Mouse (Mus musculus): ENCODE data around the gene Col4a2.

The Col4a2 gene

DNA sequence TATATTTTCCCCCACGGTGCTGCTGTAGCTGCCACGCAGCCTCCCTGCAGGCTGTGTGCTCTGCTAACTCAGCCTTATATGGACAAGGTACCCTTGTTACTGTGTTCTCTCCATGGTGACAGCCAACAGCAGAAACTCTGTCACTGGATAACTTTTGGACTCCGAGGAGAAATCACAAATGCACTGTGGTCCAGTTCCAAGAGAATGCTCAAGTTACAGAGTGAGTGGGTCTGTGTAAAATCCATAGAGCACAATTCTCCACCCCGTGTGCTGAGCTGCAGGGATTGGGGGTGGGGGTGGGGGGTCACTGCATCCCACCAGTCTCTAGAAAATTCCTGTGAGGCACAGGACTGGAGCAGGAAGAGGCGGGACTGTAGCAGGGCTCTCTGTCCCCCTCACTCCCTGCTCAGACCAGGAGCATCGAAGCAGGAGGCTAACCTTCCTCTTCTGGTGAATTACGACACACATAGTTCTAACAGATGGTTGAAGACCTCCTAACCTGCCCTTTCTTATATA, 45.4 kb downstream of the Col4a2 start:
- DNase-seq (ENCODE audit: low read depth, low spot score): no peak

DNA sequence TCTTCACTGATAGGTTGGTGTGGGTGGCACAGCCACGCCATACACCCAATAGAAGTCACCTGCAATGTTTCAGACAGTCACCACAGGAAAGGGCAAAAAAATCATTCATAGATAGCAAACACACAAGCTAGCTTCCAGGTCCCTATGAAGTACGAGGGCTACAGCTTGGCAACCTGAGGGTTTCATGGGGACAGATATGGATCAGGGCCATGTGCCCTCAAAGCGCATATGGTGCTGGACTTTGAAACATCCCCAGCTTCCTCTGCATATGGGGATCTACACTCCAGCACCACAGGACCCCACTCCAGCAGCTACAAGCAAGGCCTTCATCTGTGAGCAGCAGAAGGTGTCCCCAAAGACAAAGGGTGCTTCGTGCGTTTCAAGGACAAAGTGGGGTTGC, 47.2 kb downstream of the Col4a2 start:
- DNase-seq (ENCODE audit: low read depth, low spot score): no peak

- no peak for DNase-seq (ENCODE audit: low read depth, low spot score)
Observed at GRCm38 (mm10) chr8:11361546-11362277, 49.1 kb downstream of the Col4a2 start.

DNA sequence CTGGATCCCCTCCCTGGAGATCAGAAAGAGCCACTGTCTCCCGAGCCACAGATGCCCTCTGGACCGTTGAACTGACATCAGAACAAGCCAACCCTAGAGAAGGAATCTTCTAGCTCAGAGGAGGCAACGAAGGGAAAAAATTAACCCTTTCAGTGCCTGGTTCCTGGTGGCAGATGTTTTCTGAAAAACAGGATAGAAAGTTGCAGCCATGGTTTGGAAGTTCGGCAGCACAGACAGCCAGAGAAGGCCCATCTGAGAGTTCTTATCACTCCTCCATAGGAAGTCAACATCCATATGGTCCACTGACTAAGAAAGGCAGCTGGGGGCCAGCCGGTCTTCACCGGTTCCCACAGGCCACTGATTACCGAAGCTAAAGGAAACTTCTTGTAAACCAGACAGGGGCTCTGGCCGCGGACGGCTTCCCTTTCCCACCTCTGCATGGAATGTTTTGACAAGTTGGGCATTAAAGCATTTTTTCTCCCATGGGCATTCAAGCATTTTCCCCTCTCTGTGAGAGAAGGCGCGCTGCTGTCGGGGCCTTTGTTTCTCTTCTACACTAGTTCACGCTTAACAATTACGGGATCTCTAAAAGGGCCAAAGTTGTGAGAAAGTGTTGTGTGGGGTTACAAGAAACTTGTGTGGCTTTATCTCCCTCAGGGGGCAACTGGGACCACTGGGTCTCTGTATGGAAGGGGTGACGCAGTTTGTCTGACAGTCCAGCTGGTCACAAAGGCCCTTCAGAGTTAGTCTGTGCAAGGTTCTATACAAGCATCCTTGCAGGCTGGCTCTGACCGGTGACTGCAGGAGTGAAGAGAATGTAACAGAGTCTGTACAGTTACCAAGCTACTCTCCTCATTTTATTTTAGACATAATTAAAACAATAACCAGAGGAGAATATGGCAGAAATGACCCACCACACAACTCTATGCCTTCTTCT, 49.9 kb downstream of the Col4a2 start:
- DNase-seq (ENCODE audit: low read depth, low spot score): no peak

GRCm38 (mm10) chr8:11363340-11364126, 50.9 kb downstream of the Col4a2 start:
- DNase-seq (ENCODE audit: low read depth, low spot score): no peak

DNA sequence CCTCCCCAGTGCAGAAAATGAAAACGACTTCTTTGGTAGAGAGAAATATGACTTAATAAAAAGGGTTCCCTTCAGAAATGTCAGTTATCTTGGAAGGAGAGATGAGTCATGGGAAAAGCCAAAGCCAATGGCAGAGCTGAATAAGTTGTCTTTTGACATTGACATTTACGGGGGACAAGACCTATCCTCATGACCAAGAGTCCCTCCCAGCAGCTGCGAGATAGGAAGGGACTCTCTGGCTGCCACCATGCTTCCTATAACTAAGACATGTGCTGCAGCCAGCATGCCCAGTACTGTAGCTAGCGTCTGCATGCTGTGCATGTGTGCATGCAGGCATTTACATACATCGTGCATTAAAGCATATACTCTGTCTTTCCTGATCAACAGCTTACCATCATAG, 53.6 kb downstream of the Col4a2 start:
- no peak for DNase-seq (ENCODE audit: low read depth, low spot score)

DNA sequence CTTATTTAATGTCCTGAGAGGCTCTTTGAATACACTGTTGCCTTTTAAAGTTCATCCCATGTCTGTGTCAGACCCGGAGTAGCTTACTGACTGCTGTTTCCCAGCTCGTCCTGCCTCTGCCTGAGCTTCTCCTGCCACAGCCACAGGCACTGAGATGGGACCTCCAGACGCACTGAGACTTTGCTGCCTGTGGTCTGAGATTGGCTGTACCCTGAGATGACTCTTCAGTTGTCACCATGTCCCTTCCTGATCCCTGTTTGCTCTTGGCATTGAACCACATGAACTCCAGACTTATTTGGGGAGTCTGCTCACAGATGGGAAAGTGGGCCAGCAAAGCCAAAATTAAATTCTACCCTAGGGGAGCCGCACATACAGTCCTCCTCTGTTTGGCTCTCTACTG, 54.1 kb downstream of the Col4a2 start:
- DNase-seq (ENCODE audit: low read depth, low spot score): no peak

DNA sequence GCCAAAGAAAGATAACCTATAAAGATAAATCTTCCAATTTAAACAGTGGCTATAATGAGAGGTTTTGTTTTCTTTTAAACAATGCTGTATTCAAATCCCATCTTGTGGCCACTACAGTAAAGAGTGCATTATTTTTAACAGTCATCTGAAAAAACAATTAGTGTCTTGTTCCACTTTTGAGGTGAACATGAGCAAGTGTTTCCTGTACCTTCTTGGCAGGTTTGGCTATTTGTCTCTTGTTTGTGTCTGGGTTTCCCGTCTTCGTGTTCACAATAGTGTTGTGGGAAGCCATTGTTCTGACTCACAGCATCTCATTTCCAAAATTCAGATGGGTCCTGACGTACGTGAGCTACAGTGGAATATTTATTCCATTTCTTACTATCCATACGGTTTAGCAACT, 55.1 kb downstream of the Col4a2 start:
- DNase-seq (ENCODE audit: low read depth, low spot score): no peak

GRCm38 (mm10) chr8:11369526-11370203, 57.1 kb downstream of the Col4a2 start:
- DNase-seq (ENCODE audit: low read depth, low spot score): no peak

DNA sequence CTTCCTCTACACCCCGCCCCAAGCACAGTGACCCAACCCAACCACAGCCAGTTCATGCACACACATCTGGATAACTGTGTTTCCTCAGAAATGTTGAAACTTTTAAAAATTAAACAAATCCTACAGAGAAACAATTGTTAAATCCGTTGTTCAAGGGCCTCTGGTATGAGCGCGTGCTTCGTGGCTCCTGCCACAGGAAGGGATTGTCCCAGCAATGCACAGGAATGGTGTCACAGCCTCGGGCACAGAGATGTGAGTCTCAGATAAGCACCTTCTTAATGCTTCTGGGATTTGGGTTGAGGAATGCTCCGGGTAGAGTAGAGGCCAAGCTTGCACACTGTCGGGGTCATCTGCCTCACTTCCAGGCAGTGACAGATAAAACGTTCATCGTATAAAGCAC, 58.7 kb downstream of the Col4a2 start:
- no peak for DNase-seq (ENCODE audit: low read depth, low spot score)

- DNase-seq (ENCODE audit: low read depth, low spot score): no peak
Observed at GRCm38 (mm10) chr8:11372080-11372479, 59.5 kb downstream of the Col4a2 start.

- no peak for DNase-seq (ENCODE audit: low read depth, low spot score)
Observed at GRCm38 (mm10) chr8:11373643-11374325, 61.2 kb downstream of the Col4a2 start.

DNA sequence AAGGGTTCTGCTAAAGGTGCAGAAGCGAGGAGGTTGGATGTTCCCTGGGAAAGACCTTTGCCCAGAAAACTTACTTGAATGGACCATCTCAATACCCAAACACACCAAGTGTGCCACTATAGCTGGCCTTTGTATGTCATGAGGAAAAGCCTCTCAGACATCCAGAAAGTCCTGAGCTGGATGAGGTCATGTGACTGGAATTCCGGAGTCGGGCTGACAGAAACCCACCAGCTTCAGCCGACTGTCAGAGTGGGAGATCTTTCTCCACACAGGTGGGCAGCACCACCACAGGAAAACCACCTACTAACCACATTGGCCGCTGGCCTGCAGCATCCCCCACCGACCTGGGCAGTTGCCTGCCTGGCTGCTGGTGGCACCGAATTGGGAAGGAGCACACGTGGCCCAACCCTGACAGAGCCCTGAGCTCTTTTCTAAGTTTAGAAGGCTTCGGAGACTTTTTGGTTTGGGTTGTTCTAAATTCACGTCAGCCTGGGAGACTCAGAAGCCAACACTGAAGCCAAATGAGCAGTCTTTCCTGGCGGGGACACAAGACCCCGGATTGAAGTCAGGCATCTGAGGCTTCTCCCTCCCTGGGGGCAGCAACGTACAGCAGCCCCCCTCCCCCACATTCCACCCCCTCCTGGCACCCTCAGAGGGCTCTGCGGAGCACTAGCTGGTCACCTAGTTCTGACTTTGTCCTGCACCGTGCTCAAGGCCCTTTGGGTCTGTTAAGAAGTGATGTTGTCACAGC, 61.9 kb downstream of the Col4a2 start:
- no peak for DNase-seq (ENCODE audit: low read depth, low spot score)

- DNase-seq (ENCODE audit: low read depth, low spot score): no peak
Observed at GRCm38 (mm10) chr8:11375749-11376438, 63.3 kb downstream of the Col4a2 start.

GRCm38 (mm10) chr8:11377391-11378210, 65.0 kb downstream of the Col4a2 start:
- no peak for DNase-seq (ENCODE audit: low read depth, low spot score)

- no peak for DNase-seq (ENCODE audit: low read depth, low spot score)
Observed at GRCm38 (mm10) chr8:11379590-11379989, 67.0 kb downstream of the Col4a2 start.

- DNase-seq (ENCODE audit: low read depth, low spot score): no peak
Observed at GRCm38 (mm10) chr8:11381544-11381943, 68.9 kb downstream of the Col4a2 start.

DNA sequence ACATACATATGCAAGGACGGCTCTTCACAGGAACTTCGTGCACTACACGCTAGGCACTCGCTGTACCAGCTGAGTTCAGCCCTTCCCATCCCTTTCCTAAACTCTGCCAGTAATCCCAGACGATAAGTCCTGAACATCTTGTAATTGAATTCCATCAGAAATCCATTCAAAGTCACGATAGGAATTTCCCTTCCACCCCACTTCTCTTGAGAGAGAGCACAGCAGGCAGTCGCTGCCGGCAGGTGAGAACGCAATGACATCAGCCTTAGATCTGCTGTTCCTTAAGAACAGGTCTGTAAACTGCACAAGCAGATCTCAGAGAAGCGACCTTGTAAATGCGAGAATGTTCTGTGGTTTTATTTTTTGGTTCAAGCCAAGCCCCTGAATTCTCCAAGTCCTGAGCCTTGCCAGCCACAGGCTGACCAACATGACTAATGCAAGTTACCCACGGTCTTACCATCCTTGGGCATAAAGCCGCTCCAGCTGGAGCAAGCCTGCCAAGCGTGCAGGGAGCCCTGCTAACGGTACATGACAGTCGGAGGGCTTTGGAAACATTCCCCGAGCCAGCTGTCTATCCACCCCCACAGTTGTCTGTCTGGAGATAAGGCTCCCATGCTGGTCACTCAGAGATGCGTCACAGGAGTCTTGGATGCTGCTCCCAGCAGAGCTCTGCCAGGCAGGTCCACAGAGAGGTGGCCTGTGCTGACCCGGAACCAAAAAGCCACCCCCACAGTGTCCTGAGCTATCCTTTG, 69.6 kb downstream of the Col4a2 start:
- no peak for DNase-seq (ENCODE audit: low read depth, low spot score)
